In the genomic region with DNA sequence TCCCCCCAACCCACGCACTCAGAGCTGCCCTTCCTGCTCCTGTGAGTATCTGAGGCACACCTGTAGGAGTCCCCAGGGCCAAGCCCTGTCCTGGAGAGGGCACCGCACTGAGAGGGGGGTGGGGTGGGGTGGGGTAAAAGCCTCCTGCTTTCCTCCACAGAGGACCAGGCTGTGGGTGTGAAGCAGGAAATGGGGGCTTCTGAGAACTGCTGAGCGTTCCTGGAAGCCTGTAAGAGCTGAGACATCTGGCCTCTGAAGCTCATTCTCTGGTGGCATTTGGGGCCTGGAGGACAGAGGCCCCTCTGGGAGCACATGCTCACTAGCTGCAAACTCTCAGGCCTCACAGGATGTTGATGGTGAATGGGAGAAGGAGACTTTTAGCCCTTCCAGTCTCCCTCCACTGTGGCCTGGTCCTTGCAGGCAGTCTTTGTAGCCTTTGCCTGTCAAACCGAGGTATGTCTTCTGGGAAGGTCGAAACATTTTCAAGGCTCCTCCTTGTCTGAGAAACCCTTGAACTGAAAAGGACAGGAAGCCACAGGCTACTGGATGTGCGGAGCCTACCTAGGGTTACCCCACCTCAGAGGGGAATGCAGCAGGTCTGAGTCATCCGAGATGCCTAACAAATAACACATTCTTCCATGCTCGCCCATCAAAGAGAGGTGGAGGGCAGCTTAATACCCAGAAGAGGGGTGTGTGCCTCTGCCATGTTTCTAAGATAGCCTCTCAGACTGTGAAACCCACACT, we compare ENCODE assay signal across 8 mouse cellular contexts. TPM values are rescaled to one million over a fixed set of nuclear protein-coding genes. Genes with fewer than 3 reads are reported as not detected.
DNase-seq lines count a peak whose midpoint lies in the region.

No protein-coding gene starts in this region.

- DNase-seq in heart, adult 18-20 months: peak; percentile 34 to 37
- no peak for DNase-seq in heart, postnatal 25 days (ENCODE audit: low spot score)
- peak; percentile 48 for DNase-seq in ES-CJ7 (ENCODE audit: low read depth, low spot score)
- peak; percentile 7 to 23 for DNase-seq in heart, postnatal 14 days
- DNase-seq in natural killer cell, adult 2 months (ENCODE audit: low spot score in 2 of 2): peak; percentile 35 to 45
- DNase-seq in layer of hippocampus, adult 8-10 months (ENCODE audit: low spot score in 2 of 2): no peak
- no peak for DNase-seq in layer of hippocampus, postnatal 14 days (ENCODE audit: low spot score in 2 of 2)
- no peak for DNase-seq in spleen, postnatal 10 days (ENCODE audit: low spot score in 2 of 2)

- intact Hi-C loops in heart, postnatal 25 days (cut with DNase I): no loop called here
- intact Hi-C loops in heart, postnatal 14 days (cut with DNase I): no loop called here

RNA-seq across cellular contexts. Expression of gene Rras2, which starts 53.9 kb away (rescaled TPM):
- total RNA-seq in heart, adult 18-20 months (2021): 10 to 100 TPM; 48.8 to 55.6 TPM
- 10 to 100 TPM; 48.2 to 50.2 TPM for total RNA-seq in heart, postnatal 25 days (2021)
- total RNA-seq in heart, postnatal 14 days (2021): 10 to 100 TPM; 43.8 to 44.2 TPM
- 10 to 100 TPM; 21.6 to 25.8 (median 23.3) TPM for total RNA-seq in layer of hippocampus, adult 8-10 months (2022)
- 10 to 100 TPM; 61.3 to 61.5 TPM for total RNA-seq in layer of hippocampus, postnatal 14 days (2021)

Comparison
In these comparisons a context has a peak if more than half of its experiments do, and no peak if none do; other contexts are left out.
1. DNase-seq: peak in heart, adult 18-20 months (2 of 2), ES-CJ7 (single experiment), heart, postnatal 14 days (2 of 2) and natural killer cell, adult 2 months (2 of 2); none in heart, postnatal 25 days (single experiment), layer of hippocampus, adult 8-10 months (0 of 2), layer of hippocampus, postnatal 14 days (0 of 2) and spleen, postnatal 10 days (0 of 2).